Mouse (Mus musculus) MEL (cell line): Measurements from ENCODE around the gene Thbs4. TPM values are rescaled to one million over a fixed set of nuclear protein-coding genes. Genes with fewer than 3 reads are reported as not detected.

Experiments
- DNase-seq: peaks from one replicate; pipeline ENCODE4 v3.0.0; 2011; ENCODE audit warnings: low read depth, low spot score
- H3K27ac ChIP-seq: 2 replicates; pipeline ENCODE4 v1.5.1; 2012; ENCODE audit warnings: low read depth, mild to moderate bottlenecking, control low read depth, low read length, moderate library complexity; ENCODE audit not compliant: control insufficient read depth
- H3K27me3 ChIP-seq, 2 experiments: fragments of 150-350 bp in 1 of 2; sonication (generic) in 1 of 2; 2 replicates each; pipeline ENCODE4 v1.6.1; 2012; ENCODE audit warnings: low read length in 2 of 2, mild to moderate bottlenecking in 2 of 2, improper control_type of control experiment in 1 of 2, moderate library complexity in 1 of 2; ENCODE audit not compliant: insufficient read depth in 2 of 2, control insufficient read depth in 1 of 2
- H3K36me3 ChIP-seq, 2 experiments: 2 replicates each; pipeline ENCODE4 v1.6.1; 2012 to 2014; ENCODE audit warnings: low read length in 2 of 2, improper control_type of control experiment in 1 of 2, inconsistent platforms in 1 of 2, mild to moderate bottlenecking in 1 of 2; ENCODE audit not compliant: insufficient read depth in 2 of 2, control insufficient read depth in 1 of 2
- H3K4me1 ChIP-seq, 2 experiments: fragments of 150-350 bp in 1 of 2; sonication (generic) in 1 of 2; 2 replicates each; pipeline ENCODE4 v1.6.1; 2012; ENCODE audit warnings: low read length in 2 of 2, improper control_type of control experiment in 1 of 2, mild to moderate bottlenecking in 1 of 2; ENCODE audit not compliant: insufficient read depth in 2 of 2, control insufficient read depth in 1 of 2
- H3K4me3 ChIP-seq, 2 experiments: fragments of 150-350 bp in 1 of 2; sonication (generic) in 1 of 2; 2 replicates each; pipeline ENCODE4 v1.5.1; 2012; ENCODE audit warnings: low read depth in 2 of 2, low read length in 2 of 2, mild to moderate bottlenecking in 2 of 2, moderate library complexity in 2 of 2, control low read depth in 1 of 2, improper control_type of control experiment in 1 of 2; ENCODE audit not compliant: control insufficient read depth in 1 of 2, insufficient read depth in 1 of 2
- H3K79me2 ChIP-seq: 2 replicates; pipeline ENCODE4 v1.6.1; 2012; ENCODE audit warnings: mild to moderate bottlenecking, low read length, moderate library complexity; ENCODE audit not compliant: control insufficient read depth, poor library complexity, insufficient read depth
- H3K9ac ChIP-seq: 2 replicates; pipeline ENCODE4 v1.6.1; 2012; ENCODE audit warnings: low read depth, mild to moderate bottlenecking, control low read depth, low read length, moderate library complexity; ENCODE audit not compliant: control insufficient read depth, poor library complexity, severe bottlenecking
- H3K9me3 ChIP-seq: fragments of 150-350 bp; sonication (generic); replicated peaks from 2 replicates; pipeline ENCODE4 v1.6.1; 2012; ENCODE audit warnings: mild to moderate bottlenecking, low read length, improper control_type of control experiment, moderate library complexity; ENCODE audit not compliant: insufficient read depth
- CHD1 ChIP-seq: IDR thresholded peaks from 2 replicates; pipeline ENCODE4 v1.6.1; 2012; ENCODE audit warnings: low read depth, mild to moderate bottlenecking, inconsistent platforms, low read length, improper control_type of control experiment
- EP300 ChIP-seq, 2 experiments: IDR thresholded peaks; 2 replicates each; pipeline ENCODE4 v1.6.1; 2011; ENCODE audit warnings: improper control_type of control experiment in 2 of 2, low read length in 2 of 2, low read depth in 1 of 2, mild to moderate bottlenecking in 1 of 2
- ETS1 ChIP-seq: IDR thresholded peaks from 2 replicates; pipeline ENCODE4 v1.6.1; 2012; ENCODE audit warnings: low read depth, mild to moderate bottlenecking, inconsistent platforms, low read length, improper control_type of control experiment, moderate library complexity
- GATA1 ChIP-seq: IDR thresholded peaks from 2 replicates; pipeline ENCODE4 v1.6.1; 2011; ENCODE audit warnings: low read depth, low read length, improper control_type of control experiment
- HCFC1 ChIP-seq: IDR thresholded peaks from 2 replicates; pipeline ENCODE4 v1.6.1; 2012; ENCODE audit warnings: low read depth, mild to moderate bottlenecking, inconsistent platforms, low read length, improper control_type of control experiment, moderate library complexity
- JUND ChIP-seq: IDR thresholded peaks from 2 replicates; pipeline ENCODE4 v1.6.1; 2011; ENCODE audit warnings: low read depth, mild to moderate bottlenecking, improper control_type of control experiment, low read length
- KAT2A ChIP-seq: conservative IDR thresholded peaks from 2 replicates; pipeline ENCODE4 v1.6.1; 2012; ENCODE audit warnings: low read depth, low read length, improper control_type of control experiment, inconsistent platforms
- MAFK ChIP-seq: IDR thresholded peaks from 2 replicates; pipeline ENCODE4 v1.6.1; 2011; ENCODE audit warnings: low read depth, mild to moderate bottlenecking, low read length, improper control_type of control experiment, borderline replicate concordance
- MAZ ChIP-seq: IDR thresholded peaks from 2 replicates; pipeline ENCODE4 v1.6.1; 2012; ENCODE audit warnings: low read depth, mild to moderate bottlenecking, inconsistent platforms, low read length, improper control_type of control experiment
- NELFE ChIP-seq: IDR thresholded peaks from 2 replicates; pipeline ENCODE4 v1.6.1; 2011; ENCODE audit warnings: low read depth, low read length, improper control_type of control experiment
- POLR2A ChIP-seq, 2 experiments: IDR thresholded peaks; 2 replicates each; pipeline ENCODE4 v1.6.1; 2011 to 2012; ENCODE audit warnings: low read length in 2 of 2, mild to moderate bottlenecking in 2 of 2, control low read depth in 1 of 2, improper control_type of control experiment in 1 of 2, low read depth in 1 of 2, moderate library complexity in 1 of 2; ENCODE audit not compliant: control insufficient read depth in 1 of 2, insufficient read depth in 1 of 2, poor library complexity in 1 of 2
- POLR2AphosphoS2 ChIP-seq: IDR thresholded peaks from 2 replicates; pipeline ENCODE4 v1.6.1; 2011; ENCODE audit warnings: low read length, improper control_type of control experiment
- RAD21 ChIP-seq: IDR thresholded peaks from 2 replicates; pipeline ENCODE4 v1.6.1; 2011; ENCODE audit warnings: mild to moderate bottlenecking, low read depth, low read length, improper control_type of control experiment
- RCOR1 ChIP-seq: IDR thresholded peaks from 2 replicates; pipeline ENCODE4 v1.6.1; 2012; ENCODE audit warnings: low read depth, mild to moderate bottlenecking, inconsistent platforms, low read length, improper control_type of control experiment
- SMC3 ChIP-seq: IDR thresholded peaks from 2 replicates; pipeline ENCODE4 v1.6.1; 2011; ENCODE audit warnings: low read depth, low read length, improper control_type of control experiment
- TAL1 ChIP-seq: IDR thresholded peaks from 2 replicates; pipeline ENCODE4 v1.6.1; 2012; ENCODE audit warnings: mild to moderate bottlenecking, inconsistent platforms, low read length, moderate library complexity, mixed read lengths
- UBTF ChIP-seq: IDR thresholded peaks from 2 replicates; pipeline ENCODE4 v1.6.1; 2012; ENCODE audit warnings: low read depth, mild to moderate bottlenecking, inconsistent platforms, low read length, improper control_type of control experiment, moderate library complexity, borderline replicate concordance; ENCODE audit not compliant: insufficient read depth
- ZC3H11A ChIP-seq: IDR thresholded peaks from 2 replicates; pipeline ENCODE4 v1.6.1; 2012; ENCODE audit warnings: low read depth, mild to moderate bottlenecking, inconsistent platforms, low read length, improper control_type of control experiment
- ZMIZ1 ChIP-seq: IDR thresholded peaks from 2 replicates; pipeline ENCODE4 v1.6.1; 2012; ENCODE audit warnings: low read depth, mild to moderate bottlenecking, inconsistent platforms, low read length, improper control_type of control experiment, moderate library complexity
- polyA plus RNA-seq, 2 experiments: library from polyadenylated mRNA; stranded (reverse) in 1 of 2; unstranded in 1 of 2; fragments of >175 nt in 1 of 2; fragments of >200 nt in 1 of 2; gene quantifications; 2 replicates each; pipeline versions ENCODE4 v1.2.1 to v1.2.4; 2012; ENCODE audit warnings: low replicate concordance in 2 of 2, low read depth in 1 of 2; ENCODE audit not compliant: insufficient read length in 2 of 2, insufficient read depth in 1 of 2, missing spikeins in 1 of 2
- total RNA-seq: library from RNA; depleted of rRNA; stranded (reverse); fragments of 300-350 nt; gene quantifications from 2 replicates; pipeline ENCODE4 v1.2.3, GENCODE M21; 2012

The Thbs4 gene
- total and polyA plus RNA-seq, 3 experiments: not detected

DNA sequence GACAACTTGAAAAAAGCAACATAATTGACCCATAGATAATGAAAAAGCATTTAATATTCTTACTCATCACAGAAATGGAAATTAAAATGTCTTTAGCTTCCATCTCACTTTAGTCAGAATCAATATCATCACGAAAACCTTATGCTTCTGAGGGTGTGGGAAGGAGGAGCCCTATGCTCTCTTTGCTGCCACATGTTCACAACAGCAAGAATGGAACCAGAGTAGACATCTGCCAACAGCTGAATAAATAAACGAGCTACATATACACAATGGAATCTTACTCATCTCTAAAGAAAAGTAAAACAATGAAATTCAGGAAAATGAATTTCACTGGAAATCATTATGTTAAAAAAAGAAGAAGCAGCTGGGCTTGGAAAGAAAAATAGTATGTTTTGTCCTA lies 4.2 kb upstream of the Thbs4 start:
- Histone ChIP-seq H3K9me3 (no peaks in the 10 kb centered on the region), H3K4me3 (no peak overlapping the region)
- no peak for DNase-seq

DNA sequence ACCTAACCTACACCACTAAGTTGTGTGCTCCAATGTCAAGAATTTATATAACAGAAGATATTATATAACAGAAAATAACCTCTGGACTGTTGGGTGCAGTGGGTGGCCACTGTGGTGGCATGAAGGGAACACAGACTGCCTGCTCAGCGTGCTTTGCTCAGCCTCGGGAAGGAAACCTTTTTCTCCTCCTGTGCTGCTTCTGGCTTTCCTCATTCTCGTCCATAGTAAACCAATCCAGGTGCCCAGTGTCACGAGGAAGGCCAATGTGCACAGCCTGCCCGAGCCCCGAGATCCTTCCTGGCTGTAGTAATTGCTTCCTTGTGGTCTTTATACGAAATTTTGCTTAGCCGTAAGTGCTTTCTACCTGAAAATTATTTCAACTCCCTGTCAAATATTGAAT lies 982 bp downstream of the Thbs4 start:
- Histone ChIP-seq H3K36me3 (no peaks in the 10 kb centered on the region), H3K4me1 (no peaks in the 10 kb centered on the region), H3K27ac (no peak overlapping the region), H3K4me3 (no peak overlapping the region), H3K27me3 (peaks cover 1 to 3% of the 10 kb centered on the region in 2 experiments; a peak in 1 of 4 replicates), H3K79me2 (no peaks in the 10 kb centered on the region), H3K9ac (no peak overlapping the region), H3K9me3 (no peaks in the 10 kb centered on the region)
- TF ChIP-seq MAFK: no peak
- TF ChIP-seq TAL1: no peak
- no peak for TF ChIP-seq ZMIZ1
- no peak for TF ChIP-seq ZC3H11A
- TF ChIP-seq EP300 (IDR thresholded peaks at IDR 0.05; ENCODE audit: low read depth in 1 of 2, low read length in 2 of 2): no peak
- TF ChIP-seq CHD1: no peak
- TF ChIP-seq GATA1: no peak
- no peak for TF ChIP-seq RCOR1
- no peak for TF ChIP-seq NELFE
- no peak for TF ChIP-seq SMC3
- TF ChIP-seq POLR2AphosphoS2: no peak
- no peak for TF ChIP-seq MAZ
- no peak for TF ChIP-seq KAT2A
- no peak for DNase-seq

More for the DNA sequence above, 4.2 kb upstream of the Thbs4 start:
- Histone ChIP-seq H3K36me3 (no peaks in the 10 kb centered on the region), H3K4me1 (no peaks in the 10 kb centered on the region), H3K27me3 (peaks cover 0 to 3% of the 10 kb centered on the region in 2 experiments; a peak in 3 of 4 replicates), H3K9ac (no peak overlapping the region)
- no peak for TF ChIP-seq HCFC1
- TF ChIP-seq ETS1: no peak
- TF ChIP-seq EP300 (IDR thresholded peaks at IDR 0.05; ENCODE audit: low read depth in 1 of 2, low read length in 2 of 2): no peak
- no peak for TF ChIP-seq JUND
- no peak for TF ChIP-seq POLR2A (IDR thresholded peaks at IDR 0.05; ENCODE audit: control insufficient read depth in 1 of 2, insufficient read depth in 1 of 2, low read depth in 1 of 2, low read length in 2 of 2, poor library complexity in 1 of 2)
- TF ChIP-seq UBTF: no peak
- no peak for TF ChIP-seq MAFK
- no peak for TF ChIP-seq RAD21
- TF ChIP-seq, all 39 proteins: peak for 0
- Histone ChIP-seq H3K79me2 (no peaks in the 10 kb centered on the region), H3K27ac (no peak overlapping the region)
